Mouse (Mus musculus) heart, postnatal 0 days (tissue): ENCODE results near the gene Ak9.

Source experiments
- CTCF ChIP-seq: IDR thresholded peaks from 2 replicates; pipeline ENCODE4 v1.5.1; 2016; ENCODE audit warnings: antibody characterized with exemption, control low read depth, low read depth
- EP300 ChIP-seq: IDR thresholded peaks from 2 replicates; pipeline ENCODE4 v1.6.1; 2016; ENCODE audit warnings: antibody characterized with exemption, low read depth

DNA sequence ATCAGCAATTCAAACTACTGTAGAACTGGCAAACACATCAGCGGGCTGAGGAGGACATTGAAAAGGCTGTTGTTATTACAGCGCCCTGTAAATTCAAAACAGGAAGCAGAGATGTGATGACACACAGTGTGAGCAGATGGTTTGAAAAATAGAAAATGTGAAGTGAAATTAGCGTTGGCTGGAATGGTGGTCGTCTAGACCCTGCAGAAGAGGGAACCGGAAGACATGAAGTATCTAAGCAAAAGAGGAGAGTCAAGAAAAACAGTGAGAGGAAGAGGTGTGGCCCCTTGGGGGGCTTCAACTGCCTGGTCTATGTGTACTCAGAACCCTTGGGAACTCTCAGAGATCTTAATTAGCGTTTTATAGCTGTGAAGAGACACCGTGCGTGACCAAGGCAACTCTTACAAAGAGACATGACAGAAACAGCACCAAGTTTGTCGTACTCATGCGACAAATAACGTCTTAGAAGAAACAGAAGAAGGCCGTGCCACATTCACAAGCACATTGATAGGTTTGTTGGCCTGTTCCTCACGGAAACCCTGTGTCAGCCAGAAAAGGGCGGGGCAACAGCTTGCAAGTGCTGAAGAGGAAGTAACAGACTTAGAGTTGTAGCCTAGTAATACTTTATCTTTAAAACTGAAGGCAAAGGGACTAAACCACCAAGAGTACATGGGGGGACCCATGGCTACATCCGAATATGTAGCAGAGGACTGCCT lies 81.9 kb downstream of the Ak9 start:
- TF ChIP-seq EP300 (no peak), CTCF (no peak)
